Mouse (Mus musculus): ENCODE data around the gene Lrrn4cl.
A peak's percentile ranks its signal among the peaks of the same experiment; 100 is the strongest.
"Not testable (repeated sequence)": the region's sequence is repeated elsewhere in the genome, so short reads cannot be mapped to it uniquely, and the experiment has no call there.

Gene Lrrn4cl

DNA sequence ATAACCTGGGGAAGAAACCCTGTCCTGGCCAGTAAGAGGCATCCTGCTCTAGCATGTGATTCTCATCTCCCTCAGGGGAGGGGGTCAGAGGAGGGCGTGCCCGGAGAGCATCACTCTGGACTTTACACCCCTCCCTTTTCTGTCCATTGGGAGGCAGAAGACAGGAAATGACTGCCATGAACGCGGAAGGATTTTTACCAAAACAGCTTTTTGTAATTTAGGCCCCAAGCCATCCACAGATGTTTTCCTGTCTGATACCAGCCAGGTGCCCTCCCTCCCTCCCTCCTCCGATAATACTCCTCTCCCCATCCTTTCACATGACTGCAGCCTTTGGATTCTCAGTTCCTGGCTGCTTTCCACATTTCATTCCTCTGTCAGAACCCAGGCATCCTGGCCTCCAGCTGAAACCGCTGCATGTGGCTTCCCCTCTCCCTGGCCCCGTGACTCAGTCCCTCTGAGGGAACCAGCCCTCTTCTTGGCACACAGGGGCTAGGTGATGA is at the start of gene Lrrn4cl:
Gene Lrrn4cl, plus strand, starts transcription at position 367 of the 500 bp plus-strand sequence.
- no peak for DNase-seq (ENCODE audit: low spot score in 2 of 2)

DNA sequence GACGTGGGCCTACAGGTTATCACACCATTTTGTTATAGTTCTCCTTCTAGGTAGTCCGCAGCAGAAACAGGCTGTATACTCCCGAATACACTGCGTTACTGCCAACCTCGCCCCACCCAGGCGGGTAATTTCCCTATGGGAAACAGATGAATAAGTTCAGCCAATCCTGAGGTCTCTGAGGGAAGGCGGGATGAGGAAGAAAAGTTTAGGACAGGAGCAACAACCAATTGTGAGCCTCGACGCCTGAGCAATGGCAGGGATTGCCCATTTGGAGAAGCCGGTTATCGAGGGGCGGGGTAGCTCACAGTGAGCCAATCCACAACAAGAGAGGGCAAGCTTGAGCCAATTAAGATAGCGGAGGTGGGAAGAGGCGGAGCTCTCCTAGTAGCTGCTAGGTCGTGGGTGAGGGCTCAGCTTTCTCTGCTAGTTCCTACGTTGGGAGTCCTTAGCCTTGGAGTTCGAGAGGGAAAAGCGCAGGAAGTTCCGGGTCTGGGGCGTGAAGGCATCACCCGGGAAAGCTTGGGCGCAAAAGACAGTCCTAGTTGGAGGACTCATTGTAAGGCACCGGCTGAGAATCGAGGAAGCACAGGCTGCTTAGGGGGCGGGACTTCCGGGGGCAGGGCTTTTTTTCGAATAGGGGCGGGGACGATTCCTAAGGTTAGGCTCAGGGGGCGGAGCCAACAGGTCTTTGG is 48.3 kb upstream of the Lrrn4cl start, which contains the start of gene Zbtb3:
Gene Zbtb3, plus strand, starts transcription at position 426 of the 692 bp plus-strand sequence.
- peak; percentile 96 to 97 for DNase-seq (ENCODE audit: low spot score in 2 of 2)

DNA sequence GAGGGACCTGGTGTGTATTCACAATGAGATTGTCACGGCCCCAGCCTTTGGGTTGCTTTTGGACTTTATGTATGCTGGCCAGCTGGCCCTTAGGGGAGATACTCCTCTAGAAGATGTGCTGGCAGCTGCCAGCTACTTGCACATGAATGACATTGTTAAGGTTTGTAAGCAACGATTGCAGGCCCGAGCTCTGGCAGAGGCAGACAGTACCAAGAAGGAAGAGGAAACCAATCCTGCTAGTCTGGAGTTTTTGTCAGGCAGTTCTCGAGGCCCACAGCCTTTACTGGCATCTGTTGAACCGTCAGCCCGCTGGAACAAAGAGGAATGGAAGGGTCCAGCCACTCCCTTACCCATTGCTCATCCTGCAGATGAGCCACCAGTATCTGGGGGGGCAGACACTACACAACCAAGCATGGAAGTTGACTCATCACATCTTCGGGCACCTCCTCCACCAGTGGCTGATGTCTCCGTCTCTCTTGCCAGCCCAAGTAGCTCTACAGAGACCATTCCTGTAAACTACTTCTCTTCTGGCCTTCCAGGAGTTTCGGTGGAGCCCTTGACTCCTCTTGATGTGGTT is 47.3 kb upstream of the Lrrn4cl start:
- DNase-seq (ENCODE audit: low spot score in 2 of 2), result no peak

DNA sequence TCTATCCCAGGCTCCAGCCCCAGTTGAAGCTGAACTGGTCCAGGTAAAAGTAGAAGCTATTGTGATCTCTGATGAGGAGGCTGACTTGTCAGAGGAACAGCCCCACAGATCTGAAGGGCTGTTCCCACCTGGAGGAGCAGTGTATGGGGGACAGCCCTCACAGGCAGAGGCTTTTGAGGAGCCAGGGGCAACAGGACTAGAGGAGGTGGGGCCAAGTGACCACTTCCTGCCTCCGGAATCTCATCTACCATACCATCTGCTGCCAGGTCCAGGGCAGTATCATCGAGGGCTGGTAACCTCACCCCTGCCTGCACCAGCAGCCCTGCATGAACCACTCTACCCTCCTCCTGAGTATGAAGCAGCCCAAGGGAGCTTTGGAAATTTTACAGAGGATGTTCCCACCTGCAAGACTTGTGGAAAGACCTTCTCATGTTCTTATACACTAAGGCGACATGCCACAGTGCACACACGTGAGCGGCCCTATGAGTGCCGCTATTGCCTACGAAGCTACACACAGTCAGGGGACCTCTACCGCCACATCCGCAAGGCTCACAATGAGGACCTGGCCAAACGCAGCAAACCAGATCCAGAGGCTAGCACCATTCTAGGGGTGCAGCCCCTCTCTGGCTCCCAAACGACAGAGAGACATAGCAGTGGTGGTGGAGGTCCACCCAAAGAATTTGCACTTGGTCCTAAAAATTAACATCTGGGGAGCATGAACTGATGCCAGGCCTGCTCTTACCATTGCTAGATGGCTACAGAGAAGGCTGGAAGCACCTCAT is 46.5 kb upstream of the Lrrn4cl start:
- no peak for DNase-seq (ENCODE audit: low spot score in 2 of 2)

DNA sequence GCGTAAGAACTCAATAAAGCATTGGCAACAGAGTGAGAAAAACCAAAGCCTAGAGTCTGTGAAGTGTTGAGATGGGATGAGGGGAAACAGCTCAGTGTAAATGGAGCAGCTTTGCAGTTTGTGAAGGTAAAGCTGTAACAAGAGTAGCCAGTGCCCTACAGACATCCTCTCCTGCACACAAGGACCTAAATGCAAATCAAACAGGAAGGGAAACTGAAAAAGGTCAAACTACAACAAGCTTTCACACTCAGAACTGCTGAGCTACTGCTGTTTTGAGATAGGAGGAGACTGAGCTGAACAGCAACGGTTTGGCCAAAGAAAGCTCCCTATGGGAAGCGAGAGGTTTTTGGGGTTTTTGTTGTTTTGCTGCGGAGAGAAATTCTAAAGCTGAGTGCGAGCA is 43.8 kb upstream of the Lrrn4cl start:
- DNase-seq (ENCODE audit: low spot score in 2 of 2), result no peak

DNA sequence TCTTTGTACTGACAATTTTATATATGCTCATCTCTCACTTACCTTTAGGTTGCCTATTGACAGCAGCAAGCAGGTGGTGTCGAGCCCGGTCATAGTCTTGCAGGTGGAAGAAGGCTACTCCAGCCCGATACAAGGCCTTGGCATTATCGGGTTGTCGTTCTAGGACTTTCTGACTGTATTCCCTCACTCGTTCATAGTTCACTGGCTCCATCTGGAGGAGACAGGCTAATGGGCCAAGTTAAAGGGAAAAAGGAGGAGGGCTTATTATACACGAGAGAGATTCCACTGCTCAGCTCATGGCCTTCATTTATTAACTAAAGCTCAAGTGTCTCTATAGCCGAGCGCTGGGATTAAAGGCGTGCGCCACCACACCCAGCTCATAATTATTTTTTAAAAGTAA is 34.8 kb upstream of the Lrrn4cl start:
- no peak for DNase-seq (ENCODE audit: low spot score in 2 of 2)

DNA sequence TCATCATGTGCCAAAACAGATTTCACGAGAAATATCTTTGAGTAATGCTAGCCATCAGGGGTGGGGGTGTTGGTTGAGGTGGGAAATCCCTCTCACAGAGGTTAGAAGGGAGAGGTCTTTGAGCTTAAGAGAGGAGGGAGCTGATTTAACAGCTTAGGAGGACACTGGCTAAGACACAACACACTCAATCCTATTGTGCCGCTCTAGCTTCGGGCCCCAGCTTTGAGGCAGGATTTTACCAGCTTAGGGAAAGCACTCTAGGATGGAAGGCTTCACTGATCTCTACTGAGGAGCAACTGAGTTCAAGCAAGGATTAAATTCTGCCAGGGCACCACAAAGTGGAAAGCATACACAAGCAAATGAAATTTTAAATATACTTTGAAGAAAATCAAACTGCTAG is 33.6 kb upstream of the Lrrn4cl start:
- DNase-seq (ENCODE audit: low spot score in 2 of 2), result no peak

DNA sequence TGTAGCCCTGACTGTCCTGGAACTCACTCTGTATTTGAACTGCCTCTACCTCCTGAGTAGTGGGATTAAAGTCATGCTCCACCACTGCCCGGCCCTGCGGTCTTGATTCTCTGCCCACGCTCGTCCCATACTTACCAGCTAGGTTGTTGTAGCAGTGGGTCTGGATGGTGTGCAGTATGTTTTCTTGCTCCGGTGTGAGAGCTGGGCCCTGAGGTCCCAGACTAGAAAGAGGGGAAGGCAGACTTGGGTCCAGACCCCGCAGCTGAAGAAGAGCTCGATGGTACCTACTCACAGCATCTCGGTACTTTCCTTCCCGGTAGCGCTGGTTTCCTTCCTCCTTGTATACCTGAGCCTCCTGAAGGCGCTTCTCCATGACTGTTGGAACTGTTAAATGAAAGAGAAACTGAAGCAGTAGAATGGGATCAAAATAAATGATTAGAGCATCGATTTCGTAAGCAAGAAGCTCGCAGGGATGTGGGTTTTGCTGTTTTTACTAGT is 32.2 kb upstream of the Lrrn4cl start:
- no peak for DNase-seq (ENCODE audit: low spot score in 2 of 2)

DNA sequence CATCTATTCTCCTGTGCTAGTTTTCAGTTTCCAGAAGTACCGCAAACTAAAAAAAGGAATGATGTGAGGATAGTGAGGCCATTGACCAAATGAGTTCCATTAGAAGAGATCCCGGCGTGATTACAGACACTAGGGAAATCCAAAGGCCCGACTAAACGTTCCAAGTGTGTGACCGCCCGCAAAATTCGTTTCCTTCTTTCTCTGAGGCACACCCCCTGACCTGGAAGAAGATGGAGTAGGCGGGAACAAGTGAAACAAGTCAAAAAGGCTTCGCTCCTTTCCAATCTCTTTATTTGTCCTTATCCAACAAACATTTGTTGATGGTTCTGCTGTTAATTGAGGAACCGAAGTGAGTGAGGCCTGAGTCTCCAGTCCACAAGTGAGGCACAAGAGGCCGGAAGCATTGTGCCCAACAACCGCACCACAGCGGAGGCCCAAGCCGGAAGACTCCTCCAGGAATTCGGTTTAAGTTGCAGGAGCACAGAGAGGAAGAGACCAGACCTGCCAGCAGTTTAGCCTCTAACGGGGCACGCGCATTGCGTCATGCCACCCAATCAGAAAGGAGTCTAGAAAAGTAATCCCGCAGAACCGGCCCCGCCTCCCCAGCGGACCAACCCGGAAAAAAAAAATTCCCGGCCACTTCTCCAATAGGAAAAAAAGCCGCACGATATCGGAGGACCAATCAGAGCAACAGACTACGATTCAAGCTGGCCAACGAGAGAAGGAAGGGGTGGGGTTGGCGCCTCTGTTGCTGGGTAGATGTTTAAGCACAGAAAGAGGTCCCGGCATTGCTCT is 31.6 kb upstream of the Lrrn4cl start, which contains the start of gene Ttc9c:
Gene Ttc9c, minus strand, starts transcription at position 533 of the 795 bp plus-strand sequence.
- peak; percentile 96 to 98 for DNase-seq (ENCODE audit: low spot score in 2 of 2)

DNA sequence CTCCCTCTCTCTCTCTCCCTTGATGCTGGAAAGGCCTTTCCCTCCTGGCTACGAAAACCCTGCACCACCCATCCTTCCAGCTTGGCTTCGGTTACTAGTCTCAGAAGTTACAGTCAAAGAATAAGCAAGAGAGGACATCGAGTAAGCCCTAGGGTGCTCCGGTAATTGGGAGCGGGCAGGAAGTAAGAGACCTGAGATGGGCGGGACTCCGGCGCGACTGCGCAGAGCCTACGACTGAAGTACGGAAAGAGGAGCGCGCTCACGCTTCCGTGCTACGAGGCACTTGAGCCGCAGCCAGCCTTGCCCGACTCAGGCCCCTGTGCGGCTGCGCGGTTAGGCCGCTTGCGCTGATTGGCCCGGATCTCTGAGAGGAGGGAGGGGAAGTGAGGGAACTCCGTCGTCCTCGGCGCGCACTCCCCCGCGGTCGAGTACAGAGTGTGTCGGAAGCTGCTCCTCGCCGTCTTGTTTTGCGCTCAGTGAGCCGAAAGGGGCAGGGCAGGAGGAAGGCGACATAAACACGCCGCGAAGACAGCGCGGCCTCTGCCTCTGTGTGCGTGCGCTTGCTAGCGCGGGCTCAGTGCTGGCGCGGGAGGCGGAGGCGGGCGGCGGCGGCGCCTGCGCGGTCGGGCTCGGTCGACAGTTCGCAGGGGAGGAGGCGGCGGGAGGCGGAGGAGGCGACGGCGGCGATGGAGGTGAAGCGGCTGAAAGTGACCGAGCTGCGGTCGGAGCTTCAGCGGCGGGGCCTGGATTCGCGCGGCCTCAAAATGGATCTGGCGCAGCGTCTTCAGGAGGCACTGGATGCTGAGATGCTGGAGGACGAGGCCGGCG is 30.8 kb upstream of the Lrrn4cl start, which contains the start of gene Hnrnpul2:
Gene Hnrnpul2, plus strand, starts transcription at position 415 of the 828 bp plus-strand sequence.
- peak; percentile 99 for DNase-seq (ENCODE audit: low spot score in 2 of 2)

DNA sequence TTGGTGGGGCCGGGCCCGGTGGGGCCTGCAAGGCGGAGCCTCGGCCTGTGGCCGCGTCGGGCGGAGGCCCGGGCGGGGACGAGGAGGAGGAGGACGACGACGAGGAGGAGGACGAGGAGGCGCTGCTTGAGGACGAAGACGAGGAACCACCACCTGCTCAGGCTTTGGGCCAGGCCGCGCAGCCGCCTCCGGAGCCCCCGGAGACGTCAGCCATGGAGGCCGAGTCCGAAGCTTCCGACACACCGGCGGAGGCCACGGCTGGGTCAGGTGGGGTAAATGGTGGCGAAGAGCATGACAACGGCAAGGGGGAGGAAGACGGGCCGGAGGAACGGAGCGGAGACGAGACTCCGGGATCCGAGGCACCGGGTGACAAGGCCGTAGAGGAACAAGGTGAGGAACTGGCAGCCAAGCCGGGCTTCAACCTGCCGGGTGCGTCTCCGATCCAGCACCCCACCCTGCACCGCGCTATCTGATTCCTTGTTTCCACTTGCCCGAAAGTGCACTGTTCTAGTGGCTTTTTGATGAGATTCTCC is 30.1 kb upstream of the Lrrn4cl start:
- no peak for DNase-seq (ENCODE audit: low spot score in 2 of 2)

DNA sequence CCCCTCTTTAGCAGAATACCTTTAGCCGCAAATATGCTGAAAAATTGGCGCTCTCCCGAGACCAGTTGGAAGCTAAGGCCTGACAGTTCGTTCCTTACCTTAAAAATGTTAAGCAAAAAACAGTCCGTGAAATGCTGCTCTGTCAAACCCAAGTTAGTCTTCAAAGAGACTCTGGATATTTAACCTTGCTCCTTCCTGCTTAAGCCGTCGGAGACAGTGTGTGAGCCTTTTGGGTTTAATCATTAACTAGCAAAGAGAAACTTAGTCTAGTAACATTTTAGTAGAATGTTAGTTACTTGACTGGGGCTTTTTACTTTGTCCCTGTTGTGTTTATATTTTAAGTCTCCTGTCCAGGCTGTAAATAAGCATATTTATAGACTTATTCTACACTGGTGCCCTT is 29.4 kb upstream of the Lrrn4cl start:
- no peak for DNase-seq (ENCODE audit: low spot score in 2 of 2)

DNA sequence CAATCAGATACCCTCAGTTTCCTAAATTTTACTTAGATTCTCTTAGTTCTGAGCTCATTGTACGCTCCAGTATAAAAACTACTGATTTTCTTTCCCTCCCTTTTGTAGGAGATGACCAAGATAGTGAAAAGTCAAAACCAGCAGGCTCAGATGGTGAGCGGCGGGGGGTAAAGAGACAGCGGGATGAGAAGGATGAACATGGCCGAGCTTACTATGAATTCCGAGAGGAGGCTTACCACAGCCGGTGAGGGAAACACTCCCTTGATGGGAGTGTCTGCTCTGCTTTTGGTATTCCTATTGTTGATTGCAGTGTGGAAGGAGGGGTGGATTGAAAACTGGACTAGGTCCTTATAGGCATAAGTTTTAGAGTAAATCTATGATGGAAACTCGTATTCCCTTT is 27.9 kb upstream of the Lrrn4cl start:
- DNase-seq (ENCODE audit: low spot score in 2 of 2), result no peak

DNA sequence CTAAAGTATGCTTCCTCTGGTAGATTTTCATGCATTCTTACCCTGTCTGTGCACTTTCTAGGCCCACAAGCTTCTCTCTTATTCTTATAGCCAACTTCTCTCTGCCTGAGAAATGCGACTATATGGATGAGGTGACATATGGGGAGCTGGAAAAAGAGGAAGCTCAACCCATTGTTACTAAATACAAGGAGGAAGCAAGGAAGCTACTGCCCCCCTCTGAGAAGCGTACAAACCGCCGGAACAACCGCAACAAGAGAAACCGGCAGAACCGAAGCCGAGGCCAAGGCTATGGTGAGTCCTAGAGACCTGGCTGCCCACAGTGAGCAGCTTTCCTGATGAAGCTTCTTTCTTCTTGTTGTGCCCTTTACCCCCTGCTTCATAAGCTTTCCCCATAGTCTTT is 20.9 kb upstream of the Lrrn4cl start, which contains the start of gene AC129217.1:
Gene AC129217.1, plus strand, starts transcription at position 114 of the 400 bp plus-strand sequence.
- DNase-seq (ENCODE audit: low spot score in 2 of 2), result no peak

DNA sequence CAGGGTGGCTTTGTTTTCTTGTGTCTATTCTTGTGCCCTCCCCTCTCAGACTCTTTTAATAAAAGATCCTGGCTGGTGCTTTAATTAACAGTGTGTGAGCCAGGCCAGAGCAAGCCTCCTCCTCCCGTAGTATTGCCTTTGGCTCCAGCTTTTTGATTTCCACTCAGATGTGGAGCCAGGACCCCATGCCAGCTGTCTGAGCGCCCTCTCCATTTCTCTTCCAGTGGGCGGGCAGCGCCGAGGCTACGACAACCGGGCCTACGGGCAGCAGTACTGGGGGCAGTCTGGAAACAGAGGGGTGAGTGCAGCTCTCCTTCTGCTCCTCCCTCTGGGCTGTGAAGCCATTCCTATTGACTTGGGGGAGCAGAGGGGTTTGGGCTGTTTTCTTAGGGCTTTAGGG is 19.9 kb upstream of the Lrrn4cl start:
- no peak for DNase-seq (ENCODE audit: low spot score in 2 of 2)

DNA sequence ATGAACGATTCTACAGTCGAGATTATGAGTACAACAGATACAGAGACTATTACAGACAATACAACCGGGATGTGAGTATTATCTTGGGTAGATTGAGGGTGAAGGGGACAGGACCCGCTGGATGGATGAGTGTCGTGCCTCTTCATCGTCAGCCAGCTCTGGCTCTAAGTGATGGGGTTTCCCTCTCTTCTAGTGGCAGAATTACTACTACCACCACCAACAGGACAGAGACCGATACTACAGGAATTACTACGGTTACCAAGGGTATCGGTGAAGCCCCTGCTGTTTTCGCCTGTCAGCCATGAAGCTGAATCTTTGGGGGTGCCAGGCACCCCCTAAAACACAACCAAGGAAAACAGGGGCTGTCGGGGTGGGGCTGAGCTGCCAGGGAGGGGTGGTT is 19.3 kb upstream of the Lrrn4cl start:
- no peak for DNase-seq (ENCODE audit: low spot score in 2 of 2)

DNA sequence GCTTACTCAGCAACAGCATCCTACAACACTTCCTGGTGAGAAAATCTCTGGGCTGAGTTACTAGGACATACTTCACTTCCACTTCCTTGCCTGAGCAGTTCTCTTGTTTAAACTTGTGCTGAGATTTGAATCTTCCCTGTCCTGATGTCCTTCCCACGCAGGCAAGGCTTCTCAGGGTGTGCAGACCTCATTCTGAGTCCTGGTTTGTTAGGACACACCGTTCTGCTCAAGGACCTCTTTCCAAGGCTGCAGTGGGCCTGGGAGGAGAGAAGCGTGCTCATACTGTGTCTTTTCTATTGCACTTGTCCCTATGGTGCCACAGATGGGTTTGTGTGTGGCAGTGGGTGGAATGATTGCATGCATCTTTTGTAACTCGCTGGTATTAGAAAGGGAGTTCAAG is 17.6 kb upstream of the Lrrn4cl start:
- no peak for DNase-seq (ENCODE audit: low spot score in 2 of 2)

DNA sequence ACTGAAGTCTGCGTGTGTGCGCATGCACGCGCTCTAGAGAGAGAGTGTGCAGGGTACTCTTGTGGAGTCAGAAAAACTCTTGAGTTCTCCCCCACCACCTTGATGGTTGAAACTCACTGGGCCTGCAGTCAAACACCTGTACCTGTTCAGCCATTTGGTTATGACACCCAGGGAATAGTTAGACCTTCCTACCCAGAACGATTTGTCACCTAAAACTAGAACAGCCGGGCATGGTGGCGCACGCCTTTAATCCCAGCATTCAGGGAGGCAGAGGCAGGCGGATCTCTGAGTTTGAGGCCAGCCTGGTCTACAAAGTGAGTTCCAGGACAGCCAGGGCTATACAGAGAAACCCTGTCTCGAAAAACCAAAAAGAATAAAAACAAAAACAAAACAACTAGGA is 14.2 kb upstream of the Lrrn4cl start:
- not testable (repeated sequence) for DNase-seq (ENCODE audit: low spot score in 2 of 2)

DNA sequence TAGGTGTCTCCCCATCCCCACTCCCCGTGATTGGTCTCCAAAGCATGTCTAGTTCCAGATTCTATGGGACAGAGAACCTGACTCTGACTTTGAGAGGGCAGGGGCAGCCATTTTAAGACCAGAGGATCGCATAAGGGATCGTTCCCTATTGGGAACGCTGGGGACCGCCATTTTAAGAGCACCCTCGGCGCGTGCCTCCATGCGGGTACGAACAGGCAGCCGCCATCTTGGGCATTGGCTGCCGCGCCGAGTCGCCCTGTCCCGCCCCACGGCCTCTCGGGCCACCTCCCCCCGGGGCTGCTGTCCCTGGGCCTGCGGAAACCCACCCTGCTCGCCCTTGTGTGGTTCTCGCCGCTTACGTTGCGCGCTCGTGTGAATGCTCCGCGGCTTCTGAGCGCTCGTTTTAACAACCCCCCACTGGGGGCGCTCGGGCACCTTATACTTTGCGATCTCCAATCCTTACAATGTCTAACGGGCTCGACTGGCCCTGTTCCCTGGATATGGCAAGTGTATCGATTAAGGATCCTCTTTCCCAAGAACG is 13.2 kb upstream of the Lrrn4cl start, which contains the start of gene Bscl2:
Gene Bscl2, plus strand, starts transcription at position 217 of the 541 bp plus-strand sequence.
- peak; percentile 84 to 91 for DNase-seq (ENCODE audit: low spot score in 2 of 2)
